Mouse (Mus musculus) cerebellum, adult 18-20 months (tissue): ENCODE results near the gene Oip5.
"Not testable (repeated sequence)": the region's sequence is repeated elsewhere in the genome, so short reads cannot be mapped to it uniquely, and the experiment has no call there.

Source experiments
- DNase-seq, 2 experiments: peaks; one replicate each; pipeline ENCODE4 v3.0.0; 2021

Oip5 gene

DNA sequence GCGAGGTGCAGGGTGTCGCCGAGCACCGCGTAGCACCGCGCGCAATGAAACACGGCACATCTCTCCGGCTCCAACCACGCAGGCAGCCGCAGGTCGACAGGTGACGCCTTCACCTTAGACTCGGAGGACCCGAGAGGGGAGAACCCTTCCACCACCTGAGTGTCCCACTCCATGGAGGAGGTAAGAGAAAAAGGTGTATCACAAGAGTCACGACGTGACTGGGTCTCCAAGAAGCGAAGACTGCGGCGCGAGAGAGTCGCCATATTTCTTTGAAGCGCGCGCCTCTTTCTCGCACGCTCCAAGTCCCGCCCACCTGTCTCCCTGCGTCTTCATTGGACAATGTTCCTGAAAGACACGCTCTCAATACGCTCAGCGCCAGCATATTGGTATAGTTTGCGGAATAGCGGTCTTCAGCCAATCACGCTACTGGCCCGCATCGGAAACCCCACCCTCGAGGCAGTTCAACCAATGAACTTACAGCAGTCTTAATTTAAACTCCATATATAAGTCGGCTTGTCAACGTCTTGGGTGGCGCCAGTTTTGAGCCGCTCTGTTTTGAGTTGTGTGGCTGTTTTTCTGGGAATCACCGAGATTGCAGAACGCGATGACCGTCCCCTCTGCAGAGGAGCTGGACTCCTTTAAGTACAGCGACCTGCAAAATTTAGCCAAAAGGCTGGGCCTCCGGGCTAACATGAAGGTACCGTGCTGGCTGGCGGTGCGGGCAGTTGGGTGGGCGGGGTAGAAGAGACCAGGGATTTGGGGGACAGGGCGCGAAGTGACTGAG is at the start of gene Oip5, which contains the start of gene Nusap1:
Gene Oip5 (minus strand): TSS at position 271 of the 784 bp plus-strand sequence.
Gene Nusap1 (plus strand): TSS at position 100 of the 784 bp plus-strand sequence.
- DNase-seq, result peak; percentile 89 to 96

DNA sequence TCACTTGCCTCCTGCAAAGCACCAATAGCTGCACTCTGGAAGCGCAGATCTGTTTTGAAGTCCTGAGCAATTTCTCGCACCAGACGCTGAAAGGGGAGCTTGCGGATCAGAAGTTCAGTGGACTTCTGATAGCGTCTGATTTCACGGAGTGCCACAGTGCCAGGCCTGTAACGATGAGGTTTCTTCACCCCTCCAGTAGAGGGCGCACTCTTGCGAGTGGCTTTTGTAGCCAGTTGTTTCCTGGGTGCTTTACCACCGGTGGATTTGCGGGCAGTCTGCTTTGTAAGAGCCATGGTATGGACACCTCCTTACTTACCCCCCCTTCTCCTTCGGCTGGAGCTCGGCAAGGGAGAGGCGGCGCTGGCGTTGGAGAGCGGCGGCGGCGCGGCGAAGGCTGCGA is 47.5 kb upstream of the Oip5 start:
- not testable (repeated sequence) for DNase-seq

DNA sequence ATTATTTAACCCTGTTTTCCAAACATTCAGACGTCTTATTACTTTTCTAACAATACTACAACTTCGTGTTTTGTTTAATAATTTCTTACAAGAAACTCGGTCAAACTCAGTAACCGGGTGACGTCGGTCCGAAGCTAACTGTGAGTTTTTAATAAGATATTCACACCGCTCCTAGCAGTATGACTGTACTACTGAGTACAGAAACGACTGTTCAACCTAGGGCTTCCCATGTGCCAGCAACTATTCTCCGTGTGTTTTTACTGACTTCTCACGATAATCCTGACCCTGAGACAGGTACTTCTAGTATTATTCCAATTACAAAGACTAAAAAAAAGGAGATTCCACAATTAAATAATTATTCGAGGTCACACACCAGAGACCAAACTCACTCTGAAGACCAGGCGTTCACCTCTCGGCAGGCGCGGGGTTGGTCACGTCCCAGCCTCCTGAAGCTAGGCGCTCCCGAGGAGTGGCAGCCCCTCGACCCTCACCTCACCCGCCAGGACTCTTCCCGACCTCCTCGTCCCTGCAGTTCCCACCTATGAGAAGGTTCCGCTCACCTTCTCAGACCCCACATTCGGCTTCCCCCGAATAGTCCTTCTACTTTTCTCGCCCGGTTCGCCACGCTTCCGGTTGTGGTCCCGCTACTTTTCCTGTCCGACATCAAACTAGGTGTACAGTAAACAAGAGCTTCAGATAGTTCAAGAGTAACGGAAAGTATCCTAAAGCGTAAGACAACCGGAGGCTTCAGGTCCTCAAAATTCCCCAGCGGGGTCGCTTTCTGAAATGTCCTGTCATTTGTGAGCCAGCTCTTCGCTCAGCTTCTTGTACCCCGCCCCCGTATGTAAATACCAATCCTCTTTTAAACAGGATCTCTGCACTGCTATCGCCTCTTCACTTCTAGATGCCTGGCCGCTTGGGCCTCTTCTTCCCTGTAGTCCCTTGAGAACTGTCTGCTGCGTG is 44.2 kb upstream of the Oip5 start, which contains the start of gene Ndufaf1:
Gene Ndufaf1 (minus strand): TSS at position 608 of the 963 bp plus-strand sequence.
- peak; percentile 78 to 86 for DNase-seq

DNA sequence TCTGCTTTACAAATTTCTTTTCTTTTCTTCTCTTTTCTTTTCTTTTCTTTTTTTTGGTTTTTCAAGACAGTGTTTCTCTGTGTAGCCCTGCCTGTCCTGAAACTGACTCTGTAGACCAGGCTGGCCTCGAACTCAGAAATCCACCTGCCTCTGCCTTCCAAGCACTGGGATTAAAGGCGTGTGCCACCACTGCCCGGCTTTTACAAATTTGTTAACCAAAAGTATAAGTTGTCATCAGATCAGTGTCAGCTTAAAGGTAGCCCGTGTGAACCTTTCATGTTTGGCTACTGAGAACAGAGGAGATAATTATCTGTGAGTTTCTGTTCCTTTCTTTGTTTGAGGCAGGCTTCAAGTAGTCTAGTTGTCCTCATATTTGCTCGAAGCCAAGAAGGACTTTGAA is 26.0 kb upstream of the Oip5 start:
- no peak for DNase-seq

DNA sequence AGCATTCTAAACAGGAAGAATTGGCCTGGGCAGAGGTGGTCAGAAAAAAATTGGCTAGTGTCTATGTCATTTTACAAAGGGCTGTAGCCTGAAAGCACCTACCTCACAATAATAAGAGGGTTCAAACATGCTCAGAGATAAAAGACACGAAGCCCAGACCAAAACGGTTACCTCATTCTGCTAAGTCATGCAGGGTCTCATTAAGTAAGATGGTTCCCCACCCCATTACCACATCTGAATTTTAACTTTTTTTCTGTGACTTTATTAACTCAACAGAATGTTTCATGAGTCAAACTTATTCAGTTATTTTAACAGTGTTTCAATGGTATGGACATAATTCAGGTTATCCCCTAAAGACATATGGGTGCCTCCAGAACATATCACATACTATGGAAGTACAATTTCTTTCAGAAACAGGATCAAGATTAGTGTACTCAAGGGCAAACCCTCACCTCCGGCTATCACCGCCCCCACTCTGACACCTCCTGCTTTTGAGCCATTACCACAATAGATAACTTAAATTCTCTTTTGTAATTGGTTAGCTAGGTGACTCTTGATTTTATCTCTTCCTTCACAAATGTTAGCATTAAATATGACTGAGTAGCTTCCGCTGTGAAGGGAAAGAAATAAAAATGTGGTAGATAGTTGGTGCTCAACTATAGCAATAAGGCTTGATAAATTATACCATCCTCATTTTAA is 23.1 kb upstream of the Oip5 start:
- DNase-seq, result no peak

DNA sequence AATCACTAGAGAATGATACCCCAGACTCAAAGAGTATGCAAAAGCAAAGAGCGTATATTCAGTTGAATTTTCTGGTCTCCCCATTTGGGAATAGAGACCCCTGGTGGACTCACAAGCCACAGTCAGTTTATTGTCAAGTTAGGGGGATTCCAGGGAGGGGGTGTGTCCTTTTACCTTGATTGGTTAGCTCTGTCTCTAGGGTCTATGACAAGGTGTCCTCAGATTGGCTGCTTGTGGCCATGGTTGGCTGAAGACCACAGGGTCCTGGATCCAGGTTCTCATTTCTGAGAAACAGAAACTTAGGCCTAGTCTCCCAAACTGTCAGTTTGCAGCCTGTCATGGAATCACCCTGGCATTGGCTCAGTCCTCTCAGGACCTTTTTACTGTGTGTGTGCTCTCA is 18.5 kb upstream of the Oip5 start:
- DNase-seq, result no peak

DNA sequence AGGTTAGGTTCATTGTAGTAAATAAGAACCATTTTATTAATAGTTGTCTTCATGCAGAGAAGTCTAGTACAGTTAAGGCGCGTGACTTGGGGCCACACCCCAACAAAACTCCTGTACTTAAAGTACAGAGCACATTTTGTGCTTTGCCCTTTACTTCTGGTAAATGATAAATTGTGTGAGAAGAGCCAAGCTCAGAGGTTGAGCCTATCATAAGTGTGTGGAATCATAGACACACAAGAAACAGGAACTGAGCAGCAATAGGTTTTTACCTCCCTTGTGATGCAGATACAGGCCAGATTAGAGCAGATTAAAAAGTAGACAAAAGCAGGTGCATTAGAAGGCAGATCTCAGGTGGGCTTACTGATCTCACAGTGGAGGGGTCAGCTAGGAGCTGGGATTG is 3.0 kb upstream of the Oip5 start:
- DNase-seq, result no peak

DNA sequence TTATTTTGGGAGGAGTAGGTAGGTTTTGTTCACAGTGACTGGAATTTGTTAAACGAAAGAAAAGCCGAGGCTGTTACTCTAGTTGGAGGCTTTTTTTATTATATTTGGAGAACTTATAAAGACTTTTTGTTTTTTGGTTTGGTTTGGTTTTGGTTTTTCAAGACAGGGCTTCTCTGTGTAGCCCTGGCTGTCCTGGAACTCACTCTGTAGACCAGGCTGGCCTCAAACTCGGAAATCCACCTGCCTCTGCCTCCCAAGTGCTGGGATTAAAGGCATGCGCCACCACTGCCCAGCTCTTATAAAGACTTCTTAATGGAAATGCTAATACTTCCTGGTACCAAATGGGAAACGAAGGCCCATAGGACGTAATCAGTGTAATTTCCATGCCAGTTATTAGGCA is 733 bp upstream of the Oip5 start:
- DNase-seq, result not testable (repeated sequence)

DNA sequence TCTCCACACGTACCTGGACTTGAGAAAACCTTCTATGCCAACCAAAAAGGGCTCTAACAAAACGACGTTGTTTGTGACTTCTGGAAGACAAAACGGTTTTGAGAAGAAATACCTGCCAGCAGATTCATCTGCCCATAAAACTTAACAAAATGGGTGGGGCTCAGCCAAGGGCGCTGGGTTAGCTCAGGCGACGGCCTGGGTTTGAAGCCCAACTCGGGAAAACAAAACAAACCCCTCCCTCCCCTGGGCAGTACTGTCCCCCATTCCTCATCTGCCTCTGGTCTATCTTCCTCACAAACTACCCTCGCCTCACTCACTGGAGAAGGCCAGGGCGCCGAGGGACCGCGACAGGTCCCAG is 449 bp downstream of the Oip5 start:
- no peak for DNase-seq

DNA sequence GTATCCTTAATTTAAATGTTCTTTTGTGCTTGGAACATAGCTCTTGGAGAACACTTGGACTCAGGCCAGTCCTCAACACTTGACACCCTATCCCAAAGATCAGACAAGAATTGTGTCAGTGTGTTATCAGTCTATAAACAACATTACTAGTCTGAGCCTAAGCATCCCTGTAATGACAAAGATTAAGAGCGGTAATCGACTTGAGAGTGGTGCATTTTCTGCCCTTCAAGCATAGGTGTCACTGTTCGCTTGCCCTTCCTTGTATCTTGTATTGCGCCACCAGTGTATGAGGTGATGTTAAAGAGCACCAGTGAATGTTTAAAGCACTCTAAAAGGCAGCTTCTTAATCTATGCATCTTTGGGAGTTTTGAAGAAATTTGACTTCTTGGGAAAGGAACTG is 11.2 kb downstream of the Oip5 start:
- DNase-seq, result no peak

DNA sequence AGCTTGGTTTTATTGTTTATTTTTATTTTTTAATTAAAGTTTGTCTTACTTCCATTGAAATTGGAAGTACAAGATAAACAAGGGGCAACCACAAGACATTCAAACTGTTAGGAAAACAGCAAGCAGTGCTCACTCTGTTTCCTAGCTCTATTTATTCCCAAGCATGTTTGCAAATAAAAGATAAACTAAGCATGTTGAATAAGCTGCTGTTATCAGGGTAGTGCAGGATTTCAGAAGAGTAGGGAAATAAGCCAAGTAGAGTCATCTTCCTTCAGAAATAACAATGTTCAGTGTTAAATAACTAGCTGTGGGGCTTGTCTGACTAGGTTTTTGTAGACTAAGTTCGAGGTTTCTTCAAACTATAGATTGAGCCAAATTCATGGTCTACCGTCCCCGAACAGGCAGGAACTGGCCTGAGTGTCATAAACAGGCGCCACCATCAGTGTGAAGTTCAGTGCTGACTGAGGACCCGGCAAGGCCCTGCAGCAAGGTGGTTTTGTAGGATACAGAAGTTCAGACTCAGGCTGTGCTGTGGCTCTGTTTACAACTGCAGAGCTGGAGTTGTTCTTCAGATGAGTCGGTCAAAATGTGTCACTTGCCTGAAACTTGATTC is 12.8 kb downstream of the Oip5 start:
- no peak for DNase-seq

DNA sequence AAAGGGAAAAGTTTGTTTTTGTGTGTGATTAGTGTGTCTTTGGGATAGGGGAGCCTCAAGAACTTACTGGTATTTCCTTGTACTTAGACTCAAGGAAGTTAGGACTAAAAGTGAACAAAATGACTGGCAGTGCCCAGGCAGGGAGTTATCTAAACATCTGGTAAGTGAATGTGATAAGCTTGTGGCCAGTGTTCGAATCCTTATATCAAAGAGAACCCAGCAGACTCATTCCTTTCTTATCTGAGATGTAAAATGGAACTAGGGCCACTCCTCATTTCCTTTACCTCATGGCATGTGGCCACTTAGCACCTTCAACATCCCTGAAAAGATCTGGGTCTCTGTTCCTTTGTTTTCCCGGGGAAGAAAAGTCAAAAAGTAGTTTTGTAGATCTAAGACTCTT is 14.4 kb downstream of the Oip5 start:
- DNase-seq, result no peak

DNA sequence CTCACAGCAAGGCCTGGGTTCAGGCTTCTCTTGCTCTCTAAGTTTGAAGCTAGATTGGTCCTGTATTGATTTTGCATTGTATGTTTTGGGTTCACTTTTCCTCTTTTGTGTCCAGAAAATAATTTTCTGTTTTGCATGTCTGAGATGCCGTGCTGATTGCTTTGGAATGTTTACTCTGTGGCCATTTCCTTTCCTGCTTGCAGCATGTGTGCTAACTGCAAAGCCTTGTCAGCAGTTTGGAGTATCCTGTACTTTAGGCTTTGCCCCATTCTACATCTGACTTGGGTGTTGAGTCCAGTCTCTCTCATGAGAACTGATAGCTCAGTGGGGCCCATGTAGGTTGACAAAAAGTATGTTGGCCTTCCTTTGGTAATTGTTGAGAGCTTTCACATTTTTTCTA is 15.8 kb downstream of the Oip5 start:
- no peak for DNase-seq

DNA sequence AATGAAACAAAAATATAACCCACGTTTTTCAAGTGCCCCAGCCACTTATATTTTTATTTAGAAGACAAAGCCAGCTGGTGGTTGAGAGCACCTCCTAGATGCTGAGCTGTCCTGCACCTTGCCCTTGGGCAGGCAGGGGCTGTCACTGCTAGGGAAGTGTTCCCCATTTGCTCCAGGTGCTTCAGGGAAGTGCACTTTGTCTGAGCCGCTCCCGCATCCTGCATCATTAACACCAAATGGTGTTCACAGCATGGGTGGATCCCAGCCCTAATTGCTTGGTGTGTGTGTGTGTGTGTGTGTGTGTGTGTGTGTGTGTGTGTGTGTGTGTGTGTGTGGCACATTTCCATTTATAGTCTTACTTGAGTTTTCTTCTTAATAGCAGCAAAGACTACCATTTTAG is 16.7 kb downstream of the Oip5 start:
- DNase-seq, result peak; percentile 23 to 41

DNA sequence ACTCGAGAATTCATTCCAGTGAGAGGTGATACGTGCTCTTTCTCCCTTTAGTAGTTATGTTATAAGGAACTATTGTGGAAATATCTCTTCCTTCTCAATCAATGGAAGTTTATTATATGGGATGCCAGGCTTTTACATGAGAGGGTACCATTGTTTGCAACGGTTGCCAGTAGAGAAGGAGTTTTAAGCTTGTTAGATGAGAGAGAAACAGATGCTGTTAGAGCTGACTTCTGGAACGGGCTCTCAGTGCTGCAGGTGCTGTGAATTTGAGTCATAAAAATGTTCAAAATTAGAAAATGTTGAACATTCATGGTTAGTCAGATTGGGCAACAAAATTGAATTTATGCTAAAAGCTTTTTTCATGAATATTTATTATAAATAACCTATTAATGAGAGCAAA is 17.2 kb downstream of the Oip5 start:
- no peak for DNase-seq

DNA sequence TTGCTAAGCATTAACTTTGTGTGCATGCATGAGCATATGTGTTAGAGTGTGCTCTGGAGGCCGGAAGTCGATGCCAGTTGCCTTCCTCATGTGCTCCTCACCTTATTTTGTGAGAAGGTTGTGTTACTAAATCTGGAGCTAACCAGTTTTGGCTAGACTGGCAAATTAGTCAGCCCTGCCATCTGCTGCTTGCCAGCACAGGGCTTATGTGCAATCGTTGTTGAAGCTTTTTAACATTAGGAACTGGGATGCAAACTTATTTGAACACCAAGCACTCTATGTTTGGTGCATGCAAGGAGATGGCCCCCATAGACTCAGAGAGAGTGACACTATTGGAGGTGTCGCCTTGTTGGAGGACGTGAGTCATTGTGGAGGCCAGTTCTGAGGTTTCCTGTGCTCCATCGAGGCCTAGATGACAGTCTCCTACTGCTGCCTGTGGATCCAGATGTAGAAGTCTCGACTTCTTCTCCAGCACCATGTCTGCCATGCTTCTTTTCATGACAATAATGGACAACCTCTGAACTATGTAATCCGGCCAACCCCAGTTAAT is 21.4 kb downstream of the Oip5 start:
- peak; percentile 44 to 63 for DNase-seq

DNA sequence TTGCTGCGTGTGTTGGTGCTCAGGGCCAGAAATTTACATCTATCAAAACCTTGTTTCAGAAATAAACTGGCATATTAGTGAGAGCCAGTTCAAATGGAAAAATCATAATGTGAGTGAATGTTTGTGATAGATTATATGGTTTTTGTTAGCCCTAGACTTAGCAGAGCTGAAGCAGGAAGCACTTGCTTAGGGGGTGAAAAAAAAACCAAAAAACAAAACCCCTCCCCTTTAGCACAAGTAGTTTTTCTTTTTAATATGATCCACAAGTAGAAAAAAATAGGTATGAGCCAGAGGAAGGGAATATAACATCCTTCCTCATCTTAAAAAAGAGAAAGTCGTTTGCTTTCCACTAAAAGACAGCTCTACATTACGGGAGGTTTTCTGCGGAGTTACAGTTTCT is 23.0 kb downstream of the Oip5 start:
- no peak for DNase-seq

DNA sequence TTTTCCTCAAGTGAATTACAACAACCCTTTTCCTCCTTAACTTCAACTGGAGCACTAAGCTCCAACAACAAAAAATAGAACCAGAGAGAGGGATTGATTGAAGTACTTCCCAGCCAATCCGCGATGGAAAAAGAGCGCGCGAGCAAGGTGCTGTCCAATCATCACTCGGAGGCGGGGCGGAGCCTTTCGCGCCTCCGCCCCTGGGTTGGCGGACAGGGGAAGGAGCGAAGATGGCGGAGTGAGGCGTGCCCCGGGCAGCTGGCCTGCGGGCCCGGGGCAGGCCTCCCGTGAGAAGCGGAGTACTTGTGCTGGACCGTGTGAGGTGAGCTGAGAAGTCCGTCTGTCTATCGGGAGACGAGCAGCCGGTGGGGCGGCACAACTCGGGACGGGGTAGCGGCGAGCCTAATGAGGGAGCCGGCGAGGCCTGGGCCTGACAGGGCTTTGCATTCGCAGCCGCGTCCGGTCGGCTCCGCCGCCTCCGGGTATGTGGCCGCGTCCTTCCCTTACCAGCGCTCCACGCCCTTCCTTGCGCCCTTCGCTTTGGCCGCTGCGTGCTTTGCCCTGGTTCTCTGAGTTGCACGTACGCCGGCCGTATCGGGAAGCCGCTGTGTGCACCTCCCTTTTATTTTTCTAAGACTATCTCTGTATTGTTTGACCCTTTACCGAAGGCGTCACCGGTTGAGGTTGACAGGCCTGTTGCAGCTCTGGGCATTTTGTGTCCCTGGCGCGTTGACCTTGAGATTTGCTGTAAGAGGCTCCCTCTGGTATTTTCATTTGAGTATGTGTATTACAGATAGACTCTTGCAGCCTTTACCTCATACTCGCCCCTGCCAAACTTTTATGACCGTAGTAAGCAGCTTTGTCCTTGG is 23.9 kb downstream of the Oip5 start:
- peak; percentile 97 for DNase-seq

DNA sequence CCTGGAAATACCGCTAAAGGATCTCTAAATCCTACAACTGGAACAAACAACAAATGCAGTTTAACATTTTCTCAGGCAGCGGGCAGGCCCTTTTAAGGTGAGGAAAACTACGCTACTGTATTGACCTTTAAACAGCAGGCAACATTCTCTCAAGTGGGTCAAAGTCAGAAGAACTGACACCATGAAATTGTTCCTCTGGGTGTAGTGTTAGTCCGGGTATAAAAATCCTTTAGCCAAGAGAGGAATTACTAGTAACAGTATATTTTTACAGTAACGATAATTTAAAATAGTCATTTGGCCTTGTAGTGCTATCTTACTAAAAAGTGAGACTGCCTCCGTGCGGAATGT is 24.5 kb downstream of the Oip5 start:
- DNase-seq, result peak in 1 of 2 experiments; percentile 19

DNA sequence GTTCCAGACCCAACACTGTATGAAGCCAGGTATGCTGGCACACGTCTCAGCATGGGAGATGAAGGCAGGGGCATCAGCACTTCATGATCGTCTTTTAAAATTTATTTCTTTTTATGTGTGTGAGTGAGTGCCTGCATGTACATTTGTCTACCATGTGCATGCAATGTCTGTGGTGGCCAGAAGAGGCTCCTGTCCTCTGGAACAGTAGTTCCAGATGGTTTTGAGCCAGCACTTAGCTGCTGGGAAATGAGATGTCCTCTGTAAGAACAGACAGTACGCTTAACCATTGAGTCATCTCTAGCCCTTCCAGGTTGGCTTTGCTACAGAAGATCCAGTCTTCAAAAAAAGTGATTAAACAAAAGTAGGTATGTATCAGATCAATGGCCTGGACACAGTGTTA is 27.0 kb downstream of the Oip5 start:
- DNase-seq, result no peak

DNA sequence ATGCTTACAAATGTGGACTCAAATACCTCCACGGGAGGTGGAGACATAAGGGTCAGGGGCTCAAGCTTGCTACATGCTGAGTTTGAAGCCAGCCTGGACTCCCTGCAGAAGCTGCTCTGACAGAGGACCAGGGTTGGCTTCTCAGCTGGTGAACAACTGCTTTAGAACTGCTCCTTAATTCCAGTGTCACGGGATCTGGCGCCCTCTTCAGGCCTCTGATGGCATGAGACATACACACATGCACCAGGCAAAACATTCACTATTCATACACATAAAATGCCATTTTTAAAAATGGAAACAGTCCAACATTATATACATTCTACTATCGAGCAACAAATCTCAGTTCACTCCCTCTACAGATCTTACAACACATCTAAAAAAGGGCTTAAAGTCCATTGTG is 30.9 kb downstream of the Oip5 start:
- DNase-seq, result peak; percentile 23 to 48

DNA sequence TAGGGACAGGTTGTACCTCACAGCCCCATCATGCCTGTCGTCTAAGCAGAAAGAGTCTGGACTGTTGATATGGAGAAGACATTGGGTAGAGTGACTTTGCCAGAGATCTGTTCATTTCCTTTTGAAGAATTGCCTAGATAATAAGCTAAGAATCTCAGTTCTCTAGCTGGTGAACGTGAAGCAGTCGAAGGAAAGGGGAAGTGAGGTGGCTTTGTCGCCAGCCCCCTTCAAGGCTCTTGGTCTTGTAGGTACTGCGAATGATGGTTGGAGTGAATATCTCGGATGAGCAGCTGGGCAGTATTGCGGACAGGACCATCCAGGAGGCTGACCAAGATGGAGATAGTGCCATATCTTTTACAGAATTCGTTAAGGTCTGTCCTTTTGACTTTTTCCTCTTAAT is 34.0 kb downstream of the Oip5 start:
- DNase-seq, result no peak
